ENCODE assay signal across 12 mouse cellular contexts in the genomic region with DNA sequence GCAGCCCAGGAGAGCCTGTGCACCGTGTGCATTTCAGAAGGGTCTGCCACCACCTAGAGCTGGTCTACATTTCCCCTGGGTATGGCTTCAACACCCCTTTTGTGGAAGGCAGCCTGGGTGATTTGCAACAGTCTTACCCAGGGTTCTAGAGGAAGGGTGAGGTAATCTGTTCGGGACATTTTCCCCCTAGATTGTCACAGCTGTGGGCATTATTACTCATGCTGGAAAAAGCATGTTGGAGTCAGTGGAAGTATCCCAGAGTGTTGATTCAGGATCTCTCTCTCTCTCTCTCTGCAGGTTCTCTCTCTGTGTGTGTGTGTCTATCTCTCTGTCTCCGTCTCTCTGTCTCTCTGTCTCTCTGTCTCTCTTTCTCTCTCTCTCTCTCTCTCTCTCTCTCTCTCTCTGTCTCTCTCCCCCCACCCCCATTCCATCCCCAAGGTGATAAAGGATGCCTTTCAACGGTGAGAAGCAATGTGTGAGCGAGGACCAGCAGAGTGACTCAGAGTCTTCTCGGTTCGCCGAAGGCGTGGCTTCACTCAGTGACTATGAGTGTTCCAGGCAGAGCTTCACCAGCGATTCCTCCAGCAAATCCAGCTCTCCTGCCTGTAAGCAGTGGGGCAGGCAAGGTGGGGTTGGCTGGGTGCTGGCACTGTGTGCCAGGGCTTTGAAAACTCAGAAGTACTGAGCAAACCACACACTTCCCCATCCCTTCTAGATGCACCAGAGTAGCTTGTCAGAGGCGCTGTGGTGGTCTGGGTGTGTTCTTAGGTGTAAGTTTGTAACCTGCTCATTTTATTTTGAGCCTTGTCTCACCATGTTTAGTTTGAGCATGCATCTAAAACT. TPM values are rescaled to one million over a fixed set of nuclear protein-coding genes. Genes with fewer than 3 reads are reported as not detected.
DNase-seq lines count a peak whose midpoint lies in the region; ATAC-seq lines count a peak whose summit lies in the region.
"Had no signal": no experiment of that assay in that cellular context is flagged by ENCODE, and none has a peak within 500 bp of the region (broad histone marks: within the 10 kb centered on the region; RNA-seq: fewer than 3 reads in every experiment).

No protein-coding gene starts in this region.

- peaks cover 5% of the 10 kb centered on the region for H3K36me3 ChIP-seq in heart, embryonic 16.5 days (ENCODE audit: control insufficient read depth, insufficient read depth)

- WGBS in heart, embryonic 16.5 days, result 34% methylated on average over 11 of the region's 11 CpGs

- no peaks in the 10 kb centered on the region for H3K27me3 ChIP-seq in heart, embryonic 16.5 days (ENCODE audit: control insufficient read depth, insufficient read depth, low read length)
- H3K27me3 ChIP-seq: forebrain, embryonic 15.5 days had no signal

- H3K4me2 ChIP-seq in heart, embryonic 16.5 days (ENCODE audit: low read depth, low read length), result 0 out of 2 replicates have a peak overlapping the region, but pooled peaks have one; percentile 7
- H3K4me2 ChIP-seq: forebrain, embryonic 15.5 days; hindbrain, embryonic 14.5 days had no signal

- peaks cover 31% of the 10 kb centered on the region for H3K4me1 ChIP-seq in heart, embryonic 16.5 days (ENCODE audit: control insufficient read depth, insufficient read depth, low read length)
- peaks cover 32% of the 10 kb centered on the region for H3K4me1 ChIP-seq in brown adipose tissue, adult 24 weeks (ENCODE audit: control insufficient read depth, insufficient read depth, insufficient read length, low read length)

- H3K27ac ChIP-seq in heart, embryonic 16.5 days (ENCODE audit: low read length), result no peak overlapping the region
- H3K27ac ChIP-seq in brown adipose tissue, adult 24 weeks (replicated peaks; ENCODE audit: low read depth, low read length), result 0 out of 2 replicates have a peak overlapping the region, but pooled peaks have one; percentile 2
- H3K27ac ChIP-seq: forebrain, embryonic 15.5 days; hindbrain, embryonic 14.5 days had no signal

- ATAC-seq in heart, embryonic 16.5 days (replicated peaks; ENCODE audit: extremely low read depth, insufficient read depth, low FRiP score), result no peak
- ATAC-seq: forebrain, embryonic 15.5 days had no signal

- no peak for DNase-seq in heart, adult 11 months
- DNase-seq in CD8-positive naive resting alpha-beta T cell, adult 2 months (ENCODE audit: low read depth in 2 of 2, low spot score in 2 of 2), result peak; percentile 23 to 39
- peak; percentile 16 to 21 for DNase-seq in natural killer cell, adult 2 months (ENCODE audit: low spot score in 2 of 2)
- DNase-seq in kidney, adult 18-20 months, result no peak
- no peak for DNase-seq in kidney, postnatal 10 days
- DNase-seq: kidney, postnatal 25 days; lung, postnatal 10 days; retina, postnatal 1 day had no signal

- no peak overlapping the region for H3K4me3 ChIP-seq in heart, embryonic 16.5 days (ENCODE audit: low read length)
- H3K4me3 ChIP-seq in brown adipose tissue, adult 24 weeks (ENCODE audit: insufficient read depth, low read depth, low read length), result no peak overlapping the region
- H3K4me3 ChIP-seq: forebrain, embryonic 15.5 days had no signal

- H3K9ac ChIP-seq in heart, embryonic 16.5 days (ENCODE audit: low read length), result no peak overlapping the region
- H3K9ac ChIP-seq: forebrain, embryonic 15.5 days; hindbrain, embryonic 14.5 days had no signal

- no peaks in the 10 kb centered on the region for H3K9me3 ChIP-seq in heart, embryonic 16.5 days (replicated peaks; ENCODE audit: control insufficient read depth, low read length)
- H3K9me3 ChIP-seq: forebrain, embryonic 15.5 days had no signal

RNA-seq across cellular contexts. Expression of a gene that starts 8.2 kb away (rescaled TPM):
- 35.1 and 39.5 TPM in 2 replicates for polyA plus RNA-seq in heart, embryonic 16.5 days (2015; fragmentation: Nextera tagmentation; extraction: Ambion mirVana)
- polyA plus RNA-seq in brown adipose tissue, adult 24 weeks (2012; ENCODE audit: insufficient read depth, insufficient read length, missing spikeins), result 8.9 and 11.0 TPM in 2 replicates

RNA-seq across cellular contexts. Expression of a gene that starts 37.4 kb away (rescaled TPM):
- 9.8 and 10.0 TPM in 2 replicates for polyA plus RNA-seq in heart, embryonic 16.5 days (2015; fragmentation: Nextera tagmentation; extraction: Ambion mirVana)
- 6.6 and 8.2 TPM in 2 replicates for polyA plus RNA-seq in brown adipose tissue, adult 24 weeks (2012; ENCODE audit: insufficient read depth, insufficient read length, missing spikeins)

RNA-seq across cellular contexts. Expression of a gene that starts 50.8 kb away (rescaled TPM):
- polyA plus RNA-seq in heart, embryonic 16.5 days (2015; fragmentation: Nextera tagmentation; extraction: Ambion mirVana), result 56.5 and 75.5 TPM in 2 replicates
- 2.9 TPM in 2 replicates for polyA plus RNA-seq in brown adipose tissue, adult 24 weeks (2012; ENCODE audit: insufficient read depth, insufficient read length, missing spikeins)

Comparison
In these comparisons a context has a peak if more than half of its experiments do, and no peak if none do; other contexts are left out.
1. DNase-seq: peak in CD8-positive naive resting alpha-beta T cell, adult 2 months (2 of 2) and natural killer cell, adult 2 months (2 of 2); none in heart, adult 11 months (single experiment), kidney, adult 18-20 months (single experiment) and kidney, postnatal 10 days (single experiment).
2. RNA of a gene that starts 50.8 kb away (polyA plus RNA-seq): 56.5 to 75.5 TPM in heart, embryonic 16.5 days; 2.9 TPM in brown adipose tissue, adult 24 weeks; every median in the first group is over 10 times any median in the second.